Mouse (Mus musculus) layer of hippocampus, adult 9-10 months (tissue): ENCODE data around the gene Gm281.

Source experiments
- DNase-seq: peaks from one replicate; pipeline ENCODE4 v3.0.0; 2022; ENCODE audit warnings: low spot score

The Gm281 gene

DNA sequence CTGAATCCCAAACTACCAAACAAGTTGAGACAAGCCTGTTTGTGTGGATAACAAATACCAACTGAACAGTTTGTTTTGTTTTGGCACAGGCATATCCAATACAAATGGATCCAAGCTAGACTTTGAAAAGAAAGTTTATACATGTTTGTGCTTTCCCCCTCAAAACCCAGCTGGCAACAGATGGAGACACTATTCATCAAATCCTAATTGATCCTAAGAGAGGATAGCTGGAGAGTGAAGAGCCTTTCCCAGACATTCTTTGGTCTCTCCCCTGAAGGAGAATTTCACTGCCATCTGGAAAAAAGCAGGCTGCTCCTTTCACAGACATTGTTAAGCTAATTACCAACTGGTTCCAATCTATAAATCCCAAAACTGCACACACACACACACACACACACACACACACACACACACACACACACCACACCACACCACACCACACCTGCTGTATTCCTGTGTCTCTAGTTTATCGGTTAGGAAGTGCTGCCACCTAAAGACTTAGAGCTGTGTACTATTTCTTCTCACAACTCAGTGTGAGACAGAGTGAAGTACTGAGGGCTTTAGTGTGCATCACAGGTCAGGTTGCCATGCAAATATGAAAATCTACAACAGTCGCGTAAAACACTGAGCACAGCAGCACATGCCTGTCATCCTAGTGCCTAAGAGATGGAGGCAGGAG, 101.3 kb downstream of the Gm281 start:
- no peak for DNase-seq

DNA sequence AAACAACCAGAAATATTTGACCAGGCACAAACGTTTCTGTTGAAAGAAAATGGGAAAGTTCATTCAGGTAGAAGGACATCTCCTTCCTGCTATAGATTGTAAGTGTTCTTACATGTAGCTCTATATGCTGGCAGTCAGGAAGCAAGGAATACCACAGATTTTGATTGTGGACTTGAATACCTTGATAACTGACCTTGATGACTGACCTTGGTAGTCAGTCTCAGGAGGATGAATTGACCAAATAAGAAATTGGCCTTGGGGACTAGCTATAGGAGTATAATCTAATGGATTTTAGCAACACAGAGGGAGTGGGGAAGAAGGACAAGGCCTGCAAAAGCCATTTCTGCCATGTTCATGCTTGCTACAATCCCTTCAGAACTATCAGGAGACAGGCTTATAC, 123.8 kb downstream of the Gm281 start:
- no peak for DNase-seq

DNA sequence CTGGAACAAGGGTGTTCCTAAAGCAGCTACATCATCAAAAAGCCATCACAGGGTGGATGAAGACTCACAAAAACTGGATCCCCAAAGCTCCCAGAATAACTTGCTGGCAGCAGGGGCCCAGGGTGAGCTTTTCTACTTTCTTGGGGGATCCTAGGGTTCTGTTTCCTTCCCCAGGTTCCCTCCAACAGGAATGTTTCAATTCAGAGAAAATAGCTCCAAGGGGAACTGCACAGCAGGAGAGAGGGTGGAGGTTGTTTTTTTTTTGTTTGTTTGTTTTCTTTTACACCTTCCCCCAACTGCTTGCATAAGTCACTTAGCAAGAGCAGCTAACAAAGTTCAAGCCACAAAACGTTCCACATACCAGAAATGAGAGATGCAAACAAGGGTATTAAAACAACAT, 124.3 kb downstream of the Gm281 start:
- DNase-seq = no peak

DNA sequence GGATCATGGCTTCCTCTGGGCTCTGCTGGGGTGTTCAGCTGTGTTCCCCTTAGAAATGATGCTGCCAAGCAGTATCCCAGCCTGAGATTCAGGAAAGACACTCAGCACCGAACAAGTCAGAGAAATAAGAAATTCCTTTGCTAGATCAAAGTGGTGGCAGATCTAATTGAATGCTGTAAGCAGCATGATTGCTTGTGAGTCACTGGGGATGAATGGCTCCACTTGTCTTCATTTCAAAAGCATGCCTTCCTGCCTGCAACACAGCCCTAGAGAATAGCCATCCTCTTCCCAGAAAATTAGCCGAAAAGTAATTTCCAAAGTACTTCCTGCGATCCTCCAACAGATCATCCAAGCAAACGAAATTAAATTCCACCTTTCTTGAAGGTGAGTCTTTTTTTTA, 131.3 kb downstream of the Gm281 start:
- DNase-seq = no peak

DNA sequence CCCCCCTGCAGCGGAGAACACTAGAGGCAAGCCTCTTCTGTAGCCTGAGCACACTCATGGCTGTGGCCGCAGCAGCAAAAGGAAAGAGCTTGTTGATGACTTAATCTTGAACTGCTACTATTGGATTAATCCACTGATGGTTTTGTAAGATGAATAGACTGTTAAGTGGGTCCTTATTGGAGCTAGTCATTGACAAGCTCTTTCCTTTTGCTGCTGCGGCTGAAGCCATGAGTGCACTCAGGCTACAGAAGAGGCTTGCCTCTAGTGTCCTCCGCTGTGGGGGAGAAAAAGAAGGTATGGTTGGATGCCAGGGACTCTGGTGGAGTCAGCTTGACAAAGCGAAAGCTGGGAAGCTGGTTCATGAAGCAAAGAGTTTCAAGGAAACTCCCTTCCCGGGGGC, 135.9 kb downstream of the Gm281 start:
- DNase-seq = no peak

DNA sequence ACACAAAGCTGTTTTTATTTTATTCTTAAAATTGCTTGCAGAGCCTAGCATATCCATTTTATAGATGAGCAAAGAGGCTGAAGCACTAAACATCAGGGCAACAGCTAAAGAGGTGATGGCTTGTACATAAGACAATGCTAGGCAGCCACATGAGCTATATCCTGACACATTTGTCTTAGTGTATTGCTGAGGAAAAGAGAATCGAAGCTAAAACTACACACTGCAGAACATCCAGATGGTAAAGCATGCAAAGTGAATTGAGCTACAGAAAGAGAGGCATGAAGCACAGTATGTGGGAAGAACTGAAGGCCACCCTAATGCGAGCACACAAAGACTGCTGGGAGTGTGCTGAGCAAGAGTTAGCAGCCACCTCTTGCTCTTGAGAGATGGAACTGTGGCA, 143.1 kb downstream of the Gm281 start:
- no peak for DNase-seq

DNA sequence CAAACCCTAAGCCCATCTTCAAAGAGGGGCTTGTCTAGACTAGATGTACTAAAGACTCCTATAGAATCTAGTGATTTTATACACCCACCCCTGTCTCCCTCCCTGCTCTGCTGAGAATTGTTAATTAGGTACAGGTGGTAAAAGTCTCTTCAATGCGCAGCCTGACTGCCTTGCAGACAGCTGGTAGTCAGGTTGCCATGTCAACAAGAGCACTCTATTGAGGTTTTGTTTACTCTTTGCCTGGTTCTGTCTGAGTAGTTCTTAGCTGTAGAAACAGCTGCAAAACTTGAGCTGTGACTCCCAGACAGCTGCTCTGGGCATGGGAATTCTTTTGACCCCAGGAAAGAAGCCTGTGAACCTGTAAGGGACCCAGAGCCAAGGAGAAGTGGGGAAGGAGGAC, 143.6 kb downstream of the Gm281 start:
- no peak for DNase-seq
